Mouse (Mus musculus): ENCODE results near the gene Hoxa3.

GRCm38 (mm10) chr6:52223939-52224760 is 11.0 kb upstream of the Hoxa3 start:
- TF ChIP-seq CTCF (IDR thresholded peaks at IDR 0.05; ENCODE audit: low read depth, low read length), result no peak
- TF ChIP-seq POLR2A (IDR thresholded peaks at IDR 0.05; ENCODE audit: borderline replicate concordance, low read depth, low read length), result no peak
